Mouse (Mus musculus): ENCODE results near the gene Commd1.
A peak's percentile ranks its signal among the peaks of the same experiment; 100 is the strongest.

Commd1 gene

DNA sequence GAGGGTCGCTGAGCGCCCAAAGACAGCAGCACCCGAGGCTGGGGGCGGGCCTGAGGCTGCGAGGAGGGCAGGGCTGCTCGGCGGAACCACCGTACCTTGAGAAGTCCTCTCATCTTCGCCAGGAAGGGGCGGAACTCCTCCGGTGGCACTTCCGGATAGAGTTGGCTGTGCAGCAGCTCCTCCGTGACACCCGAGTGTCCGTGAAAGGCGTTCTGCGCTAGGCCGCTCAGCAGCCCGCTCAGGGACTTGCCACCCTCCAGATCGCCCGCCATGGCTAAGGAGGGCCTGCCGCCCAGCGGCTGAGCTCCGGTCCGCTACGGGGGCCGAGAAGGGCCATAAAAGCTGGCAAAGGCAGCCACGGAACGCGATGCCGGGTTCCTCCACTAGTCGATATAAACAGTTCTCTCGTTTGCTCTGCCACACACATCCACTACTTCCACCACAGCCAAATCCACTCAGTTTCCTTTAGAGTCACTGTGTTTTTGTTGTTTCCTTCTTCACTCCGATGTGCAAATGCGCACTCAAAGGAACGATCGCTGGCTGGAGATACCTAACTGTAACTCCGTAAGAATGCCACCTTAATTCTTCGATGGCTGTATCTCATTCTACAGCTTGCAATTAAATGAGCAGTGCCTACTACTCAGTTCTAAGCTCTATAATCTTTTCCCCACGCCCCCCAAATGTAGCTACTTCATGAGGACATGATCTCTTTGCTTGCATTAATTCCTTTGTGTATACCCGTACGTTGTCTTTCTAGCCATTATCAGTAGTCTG, at the start of gene Commd1, which contains the start of gene Gm28048:
Commd1 (minus strand) TSS at position 399 of the 774 bp plus-strand sequence.
Gm28048 (minus strand) TSS at position 107 of the 774 bp plus-strand sequence.
- DNase-seq (ENCODE audit: low read depth), result peak; percentile 96

DNA sequence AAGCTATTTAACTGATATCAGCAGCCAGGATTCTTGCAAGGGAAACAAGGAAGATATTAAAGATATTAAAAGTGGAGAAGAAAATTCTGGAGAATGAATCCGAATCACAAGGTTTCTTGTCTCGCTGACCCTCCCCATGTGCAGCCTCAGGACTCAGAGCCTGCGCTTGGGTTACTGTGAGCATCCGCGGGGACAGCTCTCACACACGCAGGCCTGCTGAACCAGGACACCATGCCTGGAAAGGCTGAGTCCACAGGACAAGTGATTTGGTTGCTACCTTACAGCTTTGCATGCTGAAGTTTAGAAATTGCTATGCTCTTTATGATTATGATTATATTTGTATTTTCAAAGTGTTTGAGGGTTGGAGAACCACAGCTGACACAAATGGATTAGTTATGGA, 47.2 kb upstream of the Commd1 start:
- no peak for DNase-seq (ENCODE audit: low read depth)

- no peak for DNase-seq (ENCODE audit: low read depth)
These were observed 46.8 kb upstream of the Commd1 start for GRCm38 (mm10) chr11:23028957-23029356.

GRCm38 (mm10) chr11:23024169-23024568, 42.0 kb upstream of the Commd1 start:
- no peak for DNase-seq (ENCODE audit: low read depth)

- DNase-seq (ENCODE audit: low read depth), result no peak
These were observed 41.0 kb upstream of the Commd1 start for GRCm38 (mm10) chr11:23023155-23023554.

- DNase-seq (ENCODE audit: low read depth), result no peak
These were observed 38.7 kb upstream of the Commd1 start for GRCm38 (mm10) chr11:23020841-23021240.

- no peak for DNase-seq (ENCODE audit: low read depth)
These were observed 38.1 kb upstream of the Commd1 start for GRCm38 (mm10) chr11:23020116-23020770.

DNA sequence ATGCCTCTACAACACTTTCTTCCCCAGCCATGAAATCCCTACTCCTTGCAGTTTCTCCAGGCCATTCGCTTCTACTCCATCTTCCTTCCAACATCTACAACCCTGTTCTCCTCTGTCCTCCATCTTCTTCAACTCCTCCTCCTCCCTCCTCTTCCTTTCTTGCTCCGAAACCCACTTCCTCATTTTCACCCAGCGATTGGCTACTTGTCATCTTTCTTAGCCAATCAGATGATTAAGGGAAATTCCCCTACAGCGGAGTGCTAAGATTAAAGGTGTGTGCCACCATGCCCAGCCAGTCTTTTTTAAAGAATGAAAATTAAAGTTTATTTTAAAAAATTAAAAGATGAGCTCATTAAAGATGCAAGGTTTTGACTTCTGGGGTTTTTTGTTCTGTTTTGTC, 35.8 kb upstream of the Commd1 start:
- DNase-seq (ENCODE audit: low read depth), result peak; percentile 22

DNA sequence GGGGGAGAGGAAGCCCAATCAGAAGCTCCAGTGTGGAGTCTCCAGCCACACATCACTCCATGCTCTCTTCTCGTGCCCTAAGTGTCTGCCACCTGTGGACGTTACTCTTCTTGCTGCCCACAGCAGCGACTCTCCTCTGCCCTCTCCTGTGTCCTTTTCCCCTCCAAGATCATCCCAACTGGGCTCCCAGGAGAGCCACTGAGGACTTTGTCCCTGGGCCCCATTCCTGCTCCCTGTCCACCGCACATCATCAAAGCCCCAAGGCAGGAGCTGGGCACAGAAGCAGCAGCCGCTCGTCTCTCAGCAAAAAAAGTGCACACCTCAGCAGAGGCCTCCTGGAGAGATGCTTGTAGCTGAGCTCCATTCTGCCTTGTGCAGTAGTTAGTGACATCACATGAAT, 32.8 kb upstream of the Commd1 start:
- DNase-seq (ENCODE audit: low read depth), result no peak

DNA sequence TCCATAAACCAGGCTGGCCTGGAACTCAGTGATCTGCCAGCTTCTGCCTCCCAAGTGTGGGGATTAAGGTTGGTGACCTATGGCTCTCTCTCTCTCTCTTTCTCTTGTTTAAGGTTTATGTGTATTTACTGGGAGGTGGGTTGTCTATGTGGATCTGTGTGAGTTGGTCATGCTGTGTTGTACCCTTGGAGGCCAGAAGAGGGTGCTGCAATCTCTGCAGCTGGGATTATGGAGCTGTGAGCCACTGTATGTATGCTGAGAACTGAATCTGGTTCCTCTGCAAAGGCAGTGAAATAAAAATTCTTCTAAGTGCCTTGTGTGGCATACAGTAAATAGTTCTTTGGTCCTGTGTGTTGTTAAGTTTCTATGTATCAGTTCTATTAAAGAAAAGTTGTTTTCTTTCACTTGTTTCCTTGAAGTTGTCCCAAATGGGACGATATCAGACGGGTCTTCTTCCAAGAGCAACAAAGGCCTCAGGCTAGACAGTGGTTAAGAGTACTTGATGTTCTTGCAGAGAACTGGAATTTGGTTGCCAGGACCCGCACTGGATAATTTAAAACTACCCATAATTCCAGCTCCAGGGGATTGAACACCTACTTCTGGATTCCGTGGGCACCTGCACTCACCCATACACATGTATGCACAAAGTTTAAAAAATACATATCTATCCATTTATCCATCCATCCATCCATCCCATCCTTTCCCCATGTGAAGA, 31.6 kb upstream of the Commd1 start:
- DNase-seq (ENCODE audit: low read depth), result peak; percentile 59

- no peak for DNase-seq (ENCODE audit: low read depth)
These were observed 30.9 kb upstream of the Commd1 start for GRCm38 (mm10) chr11:23013096-23013495.

- no peak for DNase-seq (ENCODE audit: low read depth)
These were observed 26.6 kb upstream of the Commd1 start for GRCm38 (mm10) chr11:23008824-23009200.

- peak; percentile 89 for DNase-seq (ENCODE audit: low read depth)
These were observed 26.1 kb upstream of the Commd1 start for GRCm38 (mm10) chr11:23008181-23008823.

- DNase-seq (ENCODE audit: low read depth), result peak; percentile 93
These were observed 25.4 kb upstream of the Commd1 start, which contains the start of gene Fam161a for GRCm38 (mm10) chr11:23007481-23008180. TSS of gene Fam161a (plus strand) at chr11:23007531.

GRCm38 (mm10) chr11:23007166-23007480, 24.9 kb upstream of the Commd1 start:
- DNase-seq (ENCODE audit: low read depth), result no peak

DNA sequence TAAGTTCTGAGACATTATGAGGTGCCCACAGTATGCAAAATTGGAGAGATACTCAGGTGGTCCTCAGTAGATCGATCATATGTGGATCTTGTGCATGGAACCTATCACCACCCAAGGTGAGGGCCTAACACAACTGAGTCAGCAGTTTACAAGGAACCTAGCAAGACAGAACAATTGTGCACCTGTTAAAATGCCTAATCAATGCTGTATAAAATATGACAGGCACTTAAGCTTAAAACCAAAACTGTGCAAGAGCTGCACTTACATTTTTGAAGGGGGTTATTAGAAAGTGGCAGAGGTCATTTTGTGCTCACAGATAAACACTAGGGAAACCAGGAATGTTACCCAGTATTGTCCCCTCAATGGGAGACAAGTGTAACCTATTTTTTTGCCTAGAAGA, 23.1 kb upstream of the Commd1 start:
- no peak for DNase-seq (ENCODE audit: low read depth)

DNA sequence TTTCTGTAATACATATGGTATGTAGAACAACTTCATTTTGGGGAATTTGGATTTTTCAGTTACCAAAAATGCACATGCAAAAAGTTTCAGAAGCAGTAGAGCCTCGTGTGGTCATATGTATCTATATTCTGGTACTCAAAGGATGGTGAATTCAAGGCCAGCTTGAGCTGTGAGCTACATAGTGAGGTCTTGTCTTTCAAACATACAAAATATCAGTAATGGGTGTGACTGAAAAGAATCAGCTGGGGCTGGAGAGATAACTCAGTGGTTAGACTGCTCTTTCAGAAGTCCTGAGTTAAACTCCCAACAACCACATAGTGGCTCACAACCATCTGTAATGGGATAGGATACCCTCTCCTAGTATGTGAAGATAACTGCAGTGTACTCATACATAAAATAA, 16.1 kb upstream of the Commd1 start:
- no peak for DNase-seq (ENCODE audit: low read depth)

- DNase-seq (ENCODE audit: low read depth), result no peak
These were observed 13.3 kb upstream of the Commd1 start for GRCm38 (mm10) chr11:22995461-22995860.

- no peak for DNase-seq (ENCODE audit: low read depth)
These were observed 12.1 kb upstream of the Commd1 start for GRCm38 (mm10) chr11:22994271-22994670.

- DNase-seq (ENCODE audit: low read depth), result no peak
These were observed 9.1 kb upstream of the Commd1 start for GRCm38 (mm10) chr11:22991218-22991835.

DNA sequence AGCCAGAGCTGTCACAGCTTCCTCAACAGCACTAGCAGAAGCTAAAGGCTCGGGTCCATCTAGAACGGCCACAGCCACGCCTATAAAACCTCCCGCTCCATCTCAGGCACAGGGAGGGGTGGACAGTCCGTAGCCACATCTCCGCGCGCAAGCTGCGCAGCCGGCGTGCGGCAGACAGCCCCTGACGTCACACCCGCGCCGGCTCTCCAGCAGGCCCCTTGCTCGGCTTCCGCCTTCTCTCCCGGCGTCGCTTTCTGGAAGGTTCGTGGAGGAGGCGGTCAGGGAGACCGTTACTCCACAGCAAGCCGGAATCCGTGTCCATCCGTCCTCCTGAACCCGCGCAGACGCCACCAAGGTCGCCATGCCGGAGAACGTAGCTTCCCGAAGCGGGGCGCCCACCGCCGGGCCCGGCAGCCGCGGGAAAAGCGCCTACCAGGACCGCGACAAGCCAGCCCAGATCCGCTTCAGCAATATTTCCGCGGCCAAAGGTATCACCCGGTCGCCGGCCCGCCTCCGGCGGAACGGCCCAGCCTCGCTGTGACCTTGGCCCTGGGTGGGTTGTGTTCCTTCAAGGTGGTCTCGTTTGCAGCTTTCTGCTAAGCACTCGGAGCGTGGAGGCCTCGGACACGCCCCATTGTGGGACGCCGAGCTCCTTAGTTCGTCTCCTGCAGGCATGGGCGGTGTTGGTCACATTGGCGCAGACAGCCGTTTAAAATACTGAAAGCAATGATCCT, 8.4 kb upstream of the Commd1 start, which contains the start of gene Cct4:
Cct4 (plus strand) TSS at position 127 of the 734 bp plus-strand sequence.
- peak; percentile 91 for DNase-seq (ENCODE audit: low read depth)
